In the genomic region with DNA sequence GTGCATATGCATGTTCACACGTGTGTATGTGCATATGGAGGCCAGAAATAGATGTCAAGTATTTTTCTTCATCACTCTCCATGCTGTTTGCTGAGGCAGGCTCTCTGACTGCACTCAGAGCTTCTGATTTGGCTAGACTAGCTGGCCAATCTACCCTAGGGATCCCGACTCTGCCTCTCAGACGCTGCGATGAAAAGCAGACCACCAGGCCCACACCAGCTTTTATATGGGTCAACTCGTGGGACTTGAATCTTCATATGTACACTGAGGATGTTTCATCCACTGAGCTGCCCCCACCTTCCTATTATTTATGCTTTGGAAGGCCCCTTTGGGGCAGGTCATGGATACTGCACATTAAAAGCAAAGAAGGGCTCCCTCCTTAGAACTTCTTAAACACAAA, we compare ENCODE assay signal across 22 mouse cellular contexts.
"Had no signal": no experiment of that assay in that cellular context is flagged by ENCODE, and none has a peak within 500 bp of the region (broad histone marks: within the 10 kb centered on the region; RNA-seq: fewer than 3 reads in every experiment).

No protein-coding gene starts in this region.

- DNase-seq: kidney, postnatal 36 days; layer of hippocampus, postnatal 36 days; liver; lung, adult 18-20 months; lung, postnatal 10 days; retina, postnatal 1 day; right cerebral cortex, postnatal 25 days; spleen, adult 18-20 months; thymus, postnatal 25 days had no signal

- H3K4me1 ChIP-seq: limb, embryonic 12.5 days; liver, embryonic 12.5 days; liver, embryonic 15.5 days; megakaryocyte, embryonic 14.5 days; neural tube, embryonic 13.5 days had no signal

- H3K27ac ChIP-seq: kidney, embryonic 15.5 days; left cerebral cortex, adult 2 months; limb, embryonic 12.5 days; liver, embryonic 12.5 days; liver, embryonic 15.5 days; lung, embryonic 15.5 days; midbrain, embryonic 10.5 days; midbrain, embryonic 13.5 days; neural tube, embryonic 13.5 days; stomach, embryonic 15.5 days had no signal

- H3K4me3 ChIP-seq: kidney, embryonic 15.5 days; left cerebral cortex, adult 2 months; limb, embryonic 12.5 days; liver, embryonic 12.5 days; liver, embryonic 15.5 days; lung, embryonic 15.5 days; megakaryocyte, embryonic 14.5 days; midbrain, embryonic 10.5 days; midbrain, embryonic 13.5 days; myocyte; neural tube, embryonic 13.5 days; stomach, embryonic 15.5 days had no signal

- H3K9ac ChIP-seq: kidney, embryonic 15.5 days; limb, embryonic 12.5 days; liver, embryonic 12.5 days; liver, embryonic 15.5 days; lung, embryonic 15.5 days; midbrain, embryonic 13.5 days; neural tube, embryonic 13.5 days; stomach, embryonic 15.5 days had no signal

- H3K9me3 ChIP-seq: kidney, embryonic 15.5 days; liver, embryonic 12.5 days; liver, embryonic 15.5 days; lung, embryonic 15.5 days; stomach, embryonic 15.5 days had no signal

- ATAC-seq: liver, embryonic 12.5 days; midbrain, embryonic 13.5 days; midbrain, embryonic 16.5 days had no signal

- H3K36me3 ChIP-seq: kidney, embryonic 15.5 days; limb, embryonic 12.5 days; liver, embryonic 12.5 days; liver, embryonic 15.5 days; lung, embryonic 15.5 days; midbrain, embryonic 10.5 days; midbrain, embryonic 13.5 days; neural tube, embryonic 13.5 days; stomach, embryonic 15.5 days had no signal

- H3K27me3 ChIP-seq: kidney, embryonic 15.5 days; limb, embryonic 12.5 days; liver, embryonic 12.5 days; liver, embryonic 15.5 days; lung, embryonic 15.5 days; megakaryocyte, embryonic 14.5 days; midbrain, embryonic 13.5 days; neural tube, embryonic 13.5 days; stomach, embryonic 15.5 days had no signal

- H3K4me2 ChIP-seq: kidney, embryonic 15.5 days; limb, embryonic 12.5 days; liver, embryonic 12.5 days; liver, embryonic 15.5 days; midbrain, embryonic 13.5 days; neural tube, embryonic 13.5 days; stomach, embryonic 15.5 days had no signal
